Mouse (Mus musculus): ENCODE measurements around the gene Foxo6.

Gene Foxo6

GRCm38 (mm10) chr4:120242783-120243262 is 44.3 kb downstream of the Foxo6 start:
- no peak for DNase-seq

- DNase-seq = no peak
These were observed 46.0 kb downstream of the Foxo6 start for GRCm38 (mm10) chr4:120241106-120241505.

- no peak for DNase-seq
These were observed 47.7 kb downstream of the Foxo6 start for GRCm38 (mm10) chr4:120239419-120239818.

GRCm38 (mm10) chr4:120233243-120233642 is 53.9 kb downstream of the Foxo6 start:
- DNase-seq = no peak

- no peak for DNase-seq
These were observed 54.6 kb downstream of the Foxo6 start for GRCm38 (mm10) chr4:120232541-120232940.

GRCm38 (mm10) chr4:120231982-120232381 is 55.2 kb downstream of the Foxo6 start:
- DNase-seq = no peak

GRCm38 (mm10) chr4:120230256-120230649 is 56.9 kb downstream of the Foxo6 start:
- peak; percentile 64 to 75 for DNase-seq

GRCm38 (mm10) chr4:120229505-120230255 is 57.5 kb downstream of the Foxo6 start:
- DNase-seq = no peak

GRCm38 (mm10) chr4:120228613-120229012 is 58.5 kb downstream of the Foxo6 start:
- no peak for DNase-seq

- no peak for DNase-seq
These were observed 59.9 kb downstream of the Foxo6 start for GRCm38 (mm10) chr4:120227224-120227623.

- DNase-seq = no peak
These were observed 60.5 kb downstream of the Foxo6 start for GRCm38 (mm10) chr4:120226682-120227081.

GRCm38 (mm10) chr4:120225135-120225780 is 61.9 kb downstream of the Foxo6 start:
- DNase-seq = peak; percentile 51 to 74

- no peak for DNase-seq
These were observed 63.3 kb downstream of the Foxo6 start for GRCm38 (mm10) chr4:120223805-120224204.

- no peak for DNase-seq
These were observed 63.9 kb downstream of the Foxo6 start for GRCm38 (mm10) chr4:120223108-120223745.

GRCm38 (mm10) chr4:120221708-120222107 is 65.4 kb downstream of the Foxo6 start:
- DNase-seq = no peak

- no peak for DNase-seq
These were observed 68.3 kb downstream of the Foxo6 start for GRCm38 (mm10) chr4:120218878-120219277.
